Mouse (Mus musculus): ENCODE results near the gene Rab11b.

DNA sequence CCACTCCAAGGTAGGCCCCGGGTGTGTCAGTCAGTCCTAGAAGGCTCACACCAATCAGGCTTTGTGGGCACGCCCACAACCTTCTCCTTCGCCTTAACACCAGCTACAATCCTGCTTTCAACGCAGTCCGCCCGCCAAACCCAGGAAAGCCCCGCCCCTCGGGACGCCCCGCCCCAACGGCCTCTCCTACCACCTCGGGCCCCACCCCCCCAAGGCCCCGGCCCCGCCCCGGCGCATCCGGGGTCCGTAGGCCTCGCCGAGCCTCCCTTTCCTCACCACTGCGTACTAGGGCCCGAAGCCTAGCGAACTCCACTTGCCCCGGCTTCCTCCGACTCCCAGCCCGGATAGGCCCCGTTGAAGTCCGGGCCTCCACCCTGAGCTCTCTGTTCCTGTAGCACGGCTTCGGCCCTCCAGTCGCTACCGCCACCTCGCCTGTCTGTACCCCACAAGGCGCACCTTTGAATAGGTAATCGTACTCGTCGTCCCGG is 519 bp downstream of the Rab11b start:
- no peak for TF ChIP-seq POLR2A (IDR thresholded peaks at IDR 0.05; ENCODE audit: borderline replicate concordance, extremely low read depth, insufficient read depth, insufficient read length, poor library complexity, severe bottlenecking)
- no peak for TF ChIP-seq CTCF (IDR thresholded peaks at IDR 0.05; ENCODE audit: borderline replicate concordance, extremely low read depth, insufficient read depth, insufficient read length)
